Mouse (Mus musculus) myocyte (in vitro differentiated cells): ENCODE data around the gene Man1c1.

ENCODE experiments used
- CEBPB ChIP-seq: IDR thresholded peaks from 2 replicates; pipeline ENCODE4 v1.6.1; 2011; ENCODE audit warnings: mild to moderate bottlenecking, moderate library complexity; ENCODE audit not compliant: poor library complexity, insufficient read depth, severe bottlenecking
- E2F4 ChIP-seq: IDR thresholded peaks from one replicate; pipeline ENCODE4 v1.6.1; 2011; ENCODE audit warnings: mild to moderate bottlenecking, control low read depth, moderate library complexity; ENCODE audit not compliant: insufficient read depth
- MAX ChIP-seq: IDR thresholded peaks from one replicate; pipeline ENCODE4 v1.6.1; 2011; ENCODE audit warnings: low read depth, mild to moderate bottlenecking, control low read depth
- MYOD1 ChIP-seq, 3 experiments: IDR thresholded peaks; one replicate each; pipeline ENCODE4 v1.6.1; 2011; ENCODE audit warnings: control low read depth in 2 of 3, low read depth in 2 of 3, mild to moderate bottlenecking in 2 of 3, moderate library complexity in 1 of 3; ENCODE audit not compliant: insufficient read length in 2 of 3, control insufficient read depth in 1 of 3
- MYOG ChIP-seq, 3 experiments: IDR thresholded peaks; one replicate each; pipeline ENCODE4 v1.6.1; 2011; ENCODE audit warnings: control low read depth in 2 of 3, low read depth in 2 of 3, mild to moderate bottlenecking in 2 of 3; ENCODE audit not compliant: insufficient read length in 2 of 3, control insufficient read depth in 1 of 3, insufficient read depth in 1 of 3
- POLR2A ChIP-seq: IDR thresholded peaks from one replicate; pipeline ENCODE4 v1.6.1; 2011; ENCODE audit warnings: low read depth, mild to moderate bottlenecking, control low read depth, moderate library complexity; ENCODE audit not compliant: insufficient read length
- POLR2AphosphoS2 ChIP-seq: IDR thresholded peaks from one replicate; pipeline ENCODE4 v1.6.1; 2011; ENCODE audit warnings: low read depth, control low read depth; ENCODE audit not compliant: insufficient read length
- REST ChIP-seq: IDR thresholded peaks from one replicate; pipeline ENCODE4 v1.6.1; 2011; ENCODE audit warnings: mild to moderate bottlenecking, control low read depth, moderate library complexity; ENCODE audit not compliant: insufficient read depth, insufficient read length
- SRF ChIP-seq: IDR thresholded peaks from one replicate; pipeline ENCODE4 v1.6.1; 2011; ENCODE audit warnings: low read depth; ENCODE audit not compliant: control insufficient read depth, insufficient read length
- TCF12 ChIP-seq: IDR thresholded peaks from one replicate; pipeline ENCODE4 v1.6.1; 2011; ENCODE audit warnings: mild to moderate bottlenecking, control low read depth; ENCODE audit not compliant: poor library complexity, insufficient read depth, severe bottlenecking
- TCF3 ChIP-seq: IDR thresholded peaks from one replicate; pipeline ENCODE4 v1.6.1; 2011; ENCODE audit warnings: low read depth, control low read depth; ENCODE audit not compliant: insufficient read length
- USF1 ChIP-seq: IDR thresholded peaks from one replicate; pipeline ENCODE4 v1.6.1; 2011; ENCODE audit warnings: low read depth, mild to moderate bottlenecking, control low read depth, moderate library complexity

- no peak for TF ChIP-seq POLR2A
- no peak for TF ChIP-seq MAX
- no peak for TF ChIP-seq POLR2AphosphoS2
- TF ChIP-seq E2F4: no peak
- TF ChIP-seq USF1: no peak
- TF ChIP-seq MYOD1 (IDR thresholded peaks at IDR 0.05; ENCODE audit: control insufficient read depth in 1 of 3, insufficient read length in 2 of 3, low read depth in 2 of 3): no peak
- TF ChIP-seq TCF12: no peak
- no peak for TF ChIP-seq REST
- no peak for TF ChIP-seq TCF3
- TF ChIP-seq CEBPB: no peak
- no peak for TF ChIP-seq MYOG (IDR thresholded peaks at IDR 0.05; ENCODE audit: control insufficient read depth in 1 of 3, insufficient read depth in 1 of 3, insufficient read length in 2 of 3, low read depth in 2 of 3)
- TF ChIP-seq SRF: no peak
Measured at GRCm38 (mm10) chr4:134532928-134533327, 171.2 kb downstream of the Man1c1 start.
